Mouse (Mus musculus): ENCODE measurements around the gene Fam114a2.

DNA sequence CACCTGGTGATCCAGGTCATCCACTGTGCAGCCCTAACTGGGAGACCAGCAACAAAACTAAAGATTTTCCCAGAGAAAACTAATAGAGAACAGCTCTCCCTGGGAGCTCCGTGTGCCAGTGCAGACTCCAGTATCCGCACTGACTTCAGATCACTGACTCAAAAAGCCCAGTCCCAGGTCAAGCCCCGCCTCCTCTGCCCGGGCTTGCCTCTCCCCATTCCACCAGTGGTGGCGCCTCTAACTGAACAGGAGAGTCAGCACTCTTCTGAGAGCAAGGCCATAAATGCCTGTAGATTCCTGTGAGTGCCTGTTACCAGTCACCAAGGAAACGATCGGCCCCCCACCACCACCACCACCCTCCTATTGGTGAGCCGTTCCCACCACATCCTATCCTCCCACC, 53.4 kb downstream of the Fam114a2 start:
- TF ChIP-seq USF1 (IDR thresholded peaks at IDR 0.05; ENCODE audit: low read depth) (no peak), POLR2A (IDR thresholded peaks at IDR 0.05; ENCODE audit: insufficient read length, low read depth) (no peak), MAX (IDR thresholded peaks at IDR 0.05; ENCODE audit: low read depth) (no peak), TCF3 (IDR thresholded peaks at IDR 0.05; ENCODE audit: insufficient read length, low read depth) (no peak), MYOD1 (IDR thresholded peaks at IDR 0.05; ENCODE audit: control insufficient read depth in 1 of 3, insufficient read length in 2 of 3, low read depth in 2 of 3) (no peak), REST (IDR thresholded peaks at IDR 0.05; ENCODE audit: insufficient read depth, insufficient read length) (no peak), CEBPB (IDR thresholded peaks at IDR 0.05; ENCODE audit: insufficient read depth, poor library complexity, severe bottlenecking) (no peak)
